Comparison of ENCODE assay signal across 22 mouse cellular contexts in the genomic region with DNA sequence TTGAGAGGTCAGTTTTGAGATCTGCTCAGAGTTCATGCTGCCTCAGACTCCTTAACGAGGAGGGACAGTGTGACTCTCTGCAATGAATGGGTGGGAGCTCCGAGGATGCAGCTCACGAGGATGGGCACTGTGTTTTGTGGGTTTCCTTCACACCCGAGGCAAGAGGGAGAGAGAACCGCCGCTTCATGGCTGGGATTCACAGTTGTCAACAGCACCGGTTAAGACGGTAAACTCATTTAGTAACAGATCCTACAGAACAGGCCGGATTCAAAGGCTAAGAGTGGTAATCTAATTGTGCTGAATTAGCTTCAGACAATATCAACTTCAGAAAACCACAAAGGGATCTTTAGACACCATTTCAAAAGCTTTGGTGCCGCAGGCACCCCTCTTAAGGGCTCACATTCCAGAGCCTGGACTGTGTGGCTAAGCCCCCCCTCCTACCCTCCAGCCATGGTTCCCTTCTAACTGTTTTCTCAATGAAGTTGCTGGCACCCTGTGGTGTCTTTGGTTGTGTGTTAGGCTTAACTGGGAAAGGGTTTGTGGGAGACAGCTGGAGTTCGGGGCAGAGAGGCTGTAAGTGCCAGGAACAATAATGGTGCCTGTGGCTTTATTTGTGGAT. TPM values are rescaled to one million over a fixed set of nuclear protein-coding genes. Genes with fewer than 3 reads are reported as not detected.
A peak's percentile ranks its signal among the peaks of the same experiment; 100 is the strongest.
DNase-seq lines count a peak whose midpoint lies in the region; ATAC-seq and TF ChIP-seq lines count a peak whose summit lies in the region.
"Had no signal": no experiment of that assay in that cellular context is flagged by ENCODE, and none has a peak within 500 bp of the region (broad histone marks: within the 10 kb centered on the region; RNA-seq: fewer than 3 reads in every experiment).

No protein-coding gene starts in this region.

- no peak for ATAC-seq in forebrain, embryonic 14.5 days
- ATAC-seq in forebrain, embryonic 16.5 days = no peak
- ATAC-seq in midbrain, embryonic 14.5 days (ENCODE audit: low FRiP score, low TSS enrichment) = no peak
- ATAC-seq: lung, postnatal 0 days had no signal

- H3K9me3 ChIP-seq in forebrain, embryonic 14.5 days (replicated peaks; ENCODE audit: control insufficient read depth, low read length) = no peaks in the 10 kb centered on the region
- no peaks in the 10 kb centered on the region for H3K9me3 ChIP-seq in forebrain, embryonic 16.5 days (ENCODE audit: control insufficient read depth, low read length)
- no peaks in the 10 kb centered on the region for H3K9me3 ChIP-seq in hindbrain, embryonic 10.5 days
- 0 out of 2 replicates have a peak, but pooled peaks cover 3% of the 10 kb centered on the region for H3K9me3 ChIP-seq in midbrain, embryonic 14.5 days (ENCODE audit: control insufficient read depth, low read length)
- H3K9me3 ChIP-seq: heart, embryonic 15.5 days; kidney, embryonic 15.5 days; liver, embryonic 13.5 days; megakaryocyte, embryonic 14.5 days had no signal

- DNase-seq in forebrain, embryonic 14.5 days (ENCODE audit: low spot score) = peak; percentile 53
- DNase-seq in brain, embryonic 14.5 days (ENCODE audit: low read depth) = peak; percentile 78
- peak; percentile 58 for DNase-seq in hindbrain, embryonic 10.5 days (ENCODE audit: low spot score)
- peak; percentile 72 for DNase-seq in midbrain, embryonic 14.5 days
- no peak for DNase-seq in gastrocnemius, postnatal 14 days
- no peak for DNase-seq in ovary, adult 18-20 months (ENCODE audit: low spot score)
- no peak for DNase-seq in cerebellum, adult 9-10 months
- DNase-seq: cerebellum, adult 11-12 months; gastrocnemius, postnatal 25 days; liver, embryonic 13.5 days; right cerebral cortex, postnatal 4 days had no signal

- TF ChIP-seq POLR2A in brain, embryonic 14.5 days (IDR thresholded peaks at IDR 0.05; ENCODE audit: borderline replicate concordance, extremely low read depth, insufficient read depth, insufficient read length, poor library complexity, severe bottlenecking) = no peak

- peaks cover 37% of the 10 kb centered on the region for H3K27me3 ChIP-seq in forebrain, embryonic 14.5 days (replicated peaks; ENCODE audit: control insufficient read depth, insufficient read depth, low read length)
- H3K27me3 ChIP-seq in forebrain, embryonic 16.5 days (replicated peaks; ENCODE audit: control insufficient read depth, insufficient read depth, low read length) = peaks cover 35% of the 10 kb centered on the region
- H3K27me3 ChIP-seq in hindbrain, embryonic 10.5 days (ENCODE audit: insufficient read depth, poor library complexity, severe bottlenecking) = peaks cover 11% of the 10 kb centered on the region
- H3K27me3 ChIP-seq in midbrain, embryonic 14.5 days (ENCODE audit: control insufficient read depth, insufficient read depth, low read length) = peaks cover 16% of the 10 kb centered on the region
- H3K27me3 ChIP-seq: liver, embryonic 13.5 days had no signal

- H3K4me3 ChIP-seq in forebrain, embryonic 14.5 days (ENCODE audit: low read depth, low read length) = no peak overlapping the region
- H3K4me3 ChIP-seq in forebrain, embryonic 16.5 days (replicated peaks; ENCODE audit: low read length) = no peak overlapping the region
- peak overlapping the region; percentile 39 for H3K4me3 ChIP-seq in hindbrain, embryonic 10.5 days
- H3K4me3 ChIP-seq in midbrain, embryonic 14.5 days (replicated peaks; ENCODE audit: low read depth, low read length) = no peak overlapping the region
- H3K4me3 ChIP-seq: heart, embryonic 15.5 days; kidney, embryonic 15.5 days; liver, embryonic 13.5 days; megakaryocyte, embryonic 14.5 days had no signal

- H3K9ac ChIP-seq in forebrain, embryonic 14.5 days (ENCODE audit: low read length) = no peak overlapping the region
- H3K9ac ChIP-seq in forebrain, embryonic 16.5 days (replicated peaks; ENCODE audit: low read depth, low read length) = no peak overlapping the region
- H3K9ac ChIP-seq in midbrain, embryonic 14.5 days (replicated peaks; ENCODE audit: low read length) = no peak overlapping the region
- H3K9ac ChIP-seq: heart, embryonic 15.5 days; kidney, embryonic 15.5 days; liver, embryonic 13.5 days had no signal

- H3K27ac ChIP-seq in forebrain, embryonic 14.5 days (ENCODE audit: low read depth, low read length) = no peak overlapping the region
- H3K27ac ChIP-seq in forebrain, embryonic 16.5 days (ENCODE audit: low read length) = no peak overlapping the region
- H3K27ac ChIP-seq in hindbrain, embryonic 10.5 days = peak overlapping the region; percentile 78
- no peak overlapping the region for H3K27ac ChIP-seq in midbrain, embryonic 14.5 days (replicated peaks; ENCODE audit: low read depth, low read length)
- H3K27ac ChIP-seq: heart, embryonic 15.5 days; kidney, embryonic 15.5 days; liver, embryonic 13.5 days had no signal

- WGBS in forebrain, embryonic 14.5 days = under 1% methylated on average over 11 of the region's 11 CpGs
- 0% methylated on average over 11 of the region's 11 CpGs for WGBS in forebrain, embryonic 16.5 days
- WGBS in hindbrain, embryonic 10.5 days = under 1% methylated on average over 11 of the region's 11 CpGs
- 2% methylated on average over 11 of the region's 11 CpGs for WGBS in midbrain, embryonic 14.5 days

- no peak overlapping the region for H3K4me2 ChIP-seq in forebrain, embryonic 14.5 days (ENCODE audit: low read length)
- no peak overlapping the region for H3K4me2 ChIP-seq in forebrain, embryonic 16.5 days (ENCODE audit: low read length)
- no peak overlapping the region for H3K4me2 ChIP-seq in midbrain, embryonic 14.5 days (ENCODE audit: low read length)
- H3K4me2 ChIP-seq: heart, embryonic 15.5 days; kidney, embryonic 15.5 days; liver, embryonic 13.5 days had no signal

- no peak for TF ChIP-seq CTCF in brain, embryonic 14.5 days (IDR thresholded peaks at IDR 0.05; ENCODE audit: borderline replicate concordance, extremely low read depth, insufficient read depth, insufficient read length)

- H3K4me1 ChIP-seq in forebrain, embryonic 14.5 days (ENCODE audit: control insufficient read depth, insufficient read depth, low read length) = 0 out of 2 replicates have a peak, but pooled peaks cover 4% of the 10 kb centered on the region
- no peaks in the 10 kb centered on the region; the same call in 1 of the 2 replicates for H3K4me1 ChIP-seq in forebrain, embryonic 16.5 days (replicated peaks; ENCODE audit: control insufficient read depth, insufficient read depth, low read length)
- H3K4me1 ChIP-seq in hindbrain, embryonic 10.5 days (replicated peaks) = peaks cover 51% of the 10 kb centered on the region
- H3K4me1 ChIP-seq in midbrain, embryonic 14.5 days (ENCODE audit: control insufficient read depth, insufficient read depth, low read length) = peaks cover 6% of the 10 kb centered on the region; the same call in 1 of the 2 replicates
- H3K4me1 ChIP-seq: heart, embryonic 15.5 days; kidney, embryonic 15.5 days; liver, embryonic 13.5 days; megakaryocyte, embryonic 14.5 days had no signal

- intact Hi-C loops in gastrocnemius, postnatal 14 days (cut with DNase I; ENCODE audit: low total_unique reads) = no loop called here

- no peaks in the 10 kb centered on the region for H3K36me3 ChIP-seq in forebrain, embryonic 14.5 days (ENCODE audit: control insufficient read depth, insufficient read depth, low read length)
- no peaks in the 10 kb centered on the region for H3K36me3 ChIP-seq in forebrain, embryonic 16.5 days (ENCODE audit: control insufficient read depth, insufficient read depth)
- peaks cover 44% of the 10 kb centered on the region for H3K36me3 ChIP-seq in hindbrain, embryonic 10.5 days
- no peaks in the 10 kb centered on the region for H3K36me3 ChIP-seq in midbrain, embryonic 14.5 days (ENCODE audit: control insufficient read depth, insufficient read depth, low read length)
- H3K36me3 ChIP-seq: G1E; heart, embryonic 15.5 days; kidney, embryonic 15.5 days; liver, embryonic 13.5 days had no signal

RNA-seq across cellular contexts. Expression of a gene that starts 6.4 kb away (rescaled TPM):
- polyA plus RNA-seq in forebrain, embryonic 14.5 days (2014; fragmentation: Nextera tagmentation; extraction: Ambion mirVana) = not detected in 2 replicates
- polyA plus RNA-seq in forebrain, embryonic 16.5 days (2015; fragmentation: Nextera tagmentation; extraction: Ambion mirVana) = 0.15 TPM in 1 of 2 replicates, not detected in the other
- polyA plus RNA-seq in brain, embryonic 14.5 days (2012; rRNA removed) = 0.34 and 1.3 TPM in 2 replicates
- polyA plus RNA-seq in hindbrain, embryonic 10.5 days (2016; fragmentation: Nextera tagmentation; extraction: Ambion mirVana) = 3.8 and 6.8 TPM in 2 replicates
- polyA plus RNA-seq in midbrain, embryonic 14.5 days (2014; fragmentation: Nextera tagmentation; extraction: Ambion mirVana) = 0.24 and 0.53 TPM in 2 replicates
- not detected for total RNA-seq in gastrocnemius, postnatal 14 days (2021)
- total RNA-seq: adrenal gland, postnatal 4 days; gastrocnemius, postnatal 25 days had no signal
- polyA plus RNA-seq: embryonic facial prominence, embryonic 14.5 days; G1E; heart, embryonic 15.5 days; intestine, embryonic 14.5 days; kidney, embryonic 15.5 days; liver, embryonic 13.5 days; lung, postnatal 0 days; stomach, embryonic 14.5 days; thymus, postnatal 0 days had no signal

Comparison
In these comparisons a context has a peak if more than half of its experiments do, and no peak if none do; other contexts are left out.
1. DNase-seq: peak in forebrain, embryonic 14.5 days (single experiment), brain, embryonic 14.5 days (single experiment), hindbrain, embryonic 10.5 days (single experiment) and midbrain, embryonic 14.5 days (single experiment); none in gastrocnemius, postnatal 14 days (single experiment), ovary, adult 18-20 months (single experiment) and cerebellum, adult 9-10 months (single experiment).